Mouse (Mus musculus): ENCODE results near the gene Paf1.
A peak's percentile ranks its signal among the peaks of the same experiment; 100 is the strongest.

DNA sequence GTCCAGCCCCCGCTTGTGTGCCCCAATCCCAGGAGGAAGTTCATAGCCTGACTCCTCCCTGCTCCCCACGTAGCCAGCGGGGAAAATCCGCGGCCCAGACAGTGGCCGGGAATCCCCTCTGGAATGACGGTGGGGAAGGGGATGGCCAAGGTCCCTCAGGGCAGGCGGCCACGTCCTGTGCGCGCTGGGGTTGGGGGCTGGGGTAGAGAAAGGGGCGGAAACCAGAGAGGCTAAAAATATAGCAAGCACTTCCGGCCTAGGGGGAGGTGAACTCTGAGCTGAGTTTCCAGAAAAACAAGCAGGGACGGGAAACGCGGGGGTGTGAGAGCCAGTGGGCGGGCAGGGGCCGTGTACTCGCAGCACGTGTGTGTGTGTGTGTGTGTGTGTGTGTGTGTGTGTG is 10.8 kb upstream of the Paf1 start:
- TF ChIP-seq CTCF (IDR thresholded peaks at IDR 0.05; ENCODE audit: insufficient read depth, low read length) (no peak), POLR2A (IDR thresholded peaks at IDR 0.05; ENCODE audit: borderline replicate concordance, extremely low read depth, low read depth, low read length) (peak; percentile 72; the same call in 1 of the 2 replicates)

Measured in lung, adult 2 months (tissue).